Mouse (Mus musculus) limb, embryonic 12.5 days (tissue): ENCODE data around the gene Dscam. TPM values are rescaled to one million over a fixed set of nuclear protein-coding genes. Genes with fewer than 3 reads are reported as not detected.

Source experiments
- ATAC-seq: fragments of 200-750 bp; cut with Nextera tagmentation; 2 replicates; pipeline ENCODE4 v1.8.0; 2017; ENCODE audit warnings: low read depth, moderate TSS enrichment; ENCODE audit not compliant: insufficient number of reproducible peaks, insufficient read depth, low FRiP score, low TSS enrichment
- H3K27ac ChIP-seq: fragments of 300-500 bp; sonication (generic); 2 replicates; pipeline ENCODE4 v1.5.1; 2016; ENCODE audit warnings: mild to moderate bottlenecking, moderate library complexity
- H3K27me3 ChIP-seq: fragments of 300-500 bp; sonication (generic); 2 replicates; pipeline ENCODE4 v1.6.1; 2016; ENCODE audit warnings: mild to moderate bottlenecking, moderate library complexity
- H3K36me3 ChIP-seq: fragments of 300-500 bp; sonication (generic); 2 replicates; pipeline ENCODE4 v1.6.1; 2016; ENCODE audit warnings: mild to moderate bottlenecking, moderate library complexity
- H3K4me1 ChIP-seq: fragments of 300-500 bp; sonication (generic); replicated peaks from 2 replicates; pipeline ENCODE4 v1.6.1; 2016
- H3K4me2 ChIP-seq: fragments of 300-500 bp; sonication (generic); 2 replicates; pipeline ENCODE4 v1.6.1; 2016; ENCODE audit warnings: mild to moderate bottlenecking, moderate library complexity
- H3K4me3 ChIP-seq: fragments of 300-500 bp; sonication (generic); replicated peaks from 2 replicates; pipeline ENCODE4 v1.5.1; 2016; ENCODE audit warnings: mild to moderate bottlenecking
- H3K9ac ChIP-seq: fragments of 300-500 bp; sonication (generic); replicated peaks from 2 replicates; pipeline ENCODE4 v1.6.1; 2016; ENCODE audit warnings: mild to moderate bottlenecking, moderate library complexity
- H3K9me3 ChIP-seq: fragments of 300-500 bp; sonication (generic); 2 replicates; pipeline ENCODE4 v1.6.1; 2016; ENCODE audit warnings: mild to moderate bottlenecking, moderate library complexity
- WGBS: fragments of 180-500 bp; shearing (Covaris S2); methylation state at CpG from one replicate; pipeline ENCODE4 v1.1.7; 2016; 5-methylcytosine and 5-hydroxymethylcytosine counted together
- polyA plus RNA-seq: library from polyadenylated mRNA; unstranded; fragments of >200 nt; fragmentation: Nextera tagmentation; extraction: Ambion mirVana; gene quantifications from 2 replicates; pipeline ENCODE4 v1.2.1, GENCODE M21; 2016

The Dscam gene
- polyA plus RNA-seq, 1 experiment from 2014 or later, result not detected

- Histone ChIP-seq H3K4me2 (0 out of 2 replicates have a peak overlapping the region, but pooled peaks have one; percentile 15), H3K9me3 (no peaks in the 10 kb centered on the region), H3K9ac (no peak overlapping the region), H3K4me3 (no peak overlapping the region), H3K27me3 (no peaks in the 10 kb centered on the region), H3K4me1 (no peaks in the 10 kb centered on the region), H3K36me3 (no peaks in the 10 kb centered on the region), H3K27ac (no peak overlapping the region)
- no peak for ATAC-seq
- WGBS, result 30% methylated on average over 16 of the region's 16 CpGs
Measured at GRCm38 (mm10) chr16:96819649-96820048, 350.9 kb downstream of the Dscam start.

GRCm38 (mm10) chr16:96806298-96806697 lies 364.3 kb downstream of the Dscam start:
- 84% methylated on average over 1 of the region's 1 CpGs for WGBS
- Histone ChIP-seq H3K9ac (no peak overlapping the region), H3K27ac (no peak overlapping the region), H3K4me3 (no peak overlapping the region), H3K4me1 (peaks cover 6% of the 10 kb centered on the region), H3K27me3 (no peaks in the 10 kb centered on the region), H3K36me3 (no peaks in the 10 kb centered on the region), H3K4me2 (no peak overlapping the region), H3K9me3 (no peaks in the 10 kb centered on the region)
- ATAC-seq, result no peak

- no peak for ATAC-seq
- Histone ChIP-seq H3K4me1 (peaks cover 6% of the 10 kb centered on the region), H3K9ac (no peak overlapping the region), H3K4me2 (no peak overlapping the region), H3K27me3 (no peaks in the 10 kb centered on the region), H3K9me3 (no peaks in the 10 kb centered on the region), H3K4me3 (no peak overlapping the region), H3K36me3 (no peaks in the 10 kb centered on the region), H3K27ac (no peak overlapping the region)
- WGBS, result 85% methylated on average over 2 of the region's 2 CpGs
Measured at GRCm38 (mm10) chr16:96802636-96803035, 367.9 kb downstream of the Dscam start.

- Histone ChIP-seq H3K4me2 (no peak overlapping the region), H3K27me3 (no peaks in the 10 kb centered on the region), H3K4me1 (no peaks in the 10 kb centered on the region), H3K9ac (no peak overlapping the region), H3K36me3 (no peaks in the 10 kb centered on the region), H3K4me3 (no peak overlapping the region), H3K9me3 (no peaks in the 10 kb centered on the region), H3K27ac (no peak overlapping the region)
- ATAC-seq, result no peak
- 93% methylated on average over 1 of the region's 1 CpGs for WGBS
Measured at GRCm38 (mm10) chr16:96801650-96802237, 368.8 kb downstream of the Dscam start.

GRCm38 (mm10) chr16:96795431-96795830 lies 375.1 kb downstream of the Dscam start:
- Histone ChIP-seq H3K27me3 (no peaks in the 10 kb centered on the region), H3K27ac (no peak overlapping the region), H3K36me3 (no peaks in the 10 kb centered on the region), H3K4me3 (no peak overlapping the region), H3K4me1 (no peaks in the 10 kb centered on the region), H3K9me3 (no peaks in the 10 kb centered on the region), H3K9ac (no peak overlapping the region), H3K4me2 (no peak overlapping the region)
- ATAC-seq, result no peak
- 42% methylated on average over 2 of the region's 2 CpGs for WGBS

- Histone ChIP-seq H3K9me3 (no peaks in the 10 kb centered on the region), H3K4me2 (no peak overlapping the region), H3K4me3 (no peak overlapping the region), H3K27me3 (no peaks in the 10 kb centered on the region), H3K9ac (no peak overlapping the region), H3K36me3 (no peaks in the 10 kb centered on the region), H3K27ac (no peak overlapping the region), H3K4me1 (peaks cover 9% of the 10 kb centered on the region; the same call in 1 of the 2 replicates)
- 74% methylated on average over 2 of the region's 2 CpGs for WGBS
- no peak for ATAC-seq
Measured at GRCm38 (mm10) chr16:96791307-96791706, 379.2 kb downstream of the Dscam start.

- no peaks in the 10 kb centered on the region for H3K36me3 ChIP-seq
- no peak overlapping the region for H3K4me3 ChIP-seq
- 64% methylated on average over 5 of the region's 5 CpGs for WGBS
- H3K4me2 ChIP-seq, result no peak overlapping the region
- peaks cover 9% of the 10 kb centered on the region; the same call in 1 of the 2 replicates for H3K4me1 ChIP-seq
- H3K9me3 ChIP-seq, result no peaks in the 10 kb centered on the region
- H3K27me3 ChIP-seq, result no peaks in the 10 kb centered on the region
- H3K27ac ChIP-seq, result no peak overlapping the region
- no peak for ATAC-seq
- H3K9ac ChIP-seq, result no peak overlapping the region
Measured at GRCm38 (mm10) chr16:96788286-96788685, 382.3 kb downstream of the Dscam start.

- Histone ChIP-seq H3K4me3 (no peak overlapping the region), H3K27me3 (no peaks in the 10 kb centered on the region), H3K4me1 (no peaks in the 10 kb centered on the region), H3K27ac (no peak overlapping the region), H3K9ac (no peak overlapping the region), H3K4me2 (no peak overlapping the region), H3K9me3 (no peaks in the 10 kb centered on the region), H3K36me3 (no peaks in the 10 kb centered on the region)
- WGBS, result 75% methylated on average over 5 of the region's 5 CpGs
- no peak for ATAC-seq
Measured at GRCm38 (mm10) chr16:96779021-96779420, 391.5 kb downstream of the Dscam start.

- Histone ChIP-seq H3K9me3 (no peaks in the 10 kb centered on the region), H3K4me2 (no peak overlapping the region), H3K36me3 (no peaks in the 10 kb centered on the region), H3K4me1 (no peaks in the 10 kb centered on the region), H3K4me3 (no peak overlapping the region), H3K27me3 (no peaks in the 10 kb centered on the region), H3K9ac (no peak overlapping the region), H3K27ac (no peak overlapping the region)
- 96% methylated on average over 1 of the region's 1 CpGs for WGBS
- no peak for ATAC-seq
Measured at GRCm38 (mm10) chr16:96774245-96774644, 396.3 kb downstream of the Dscam start.

GRCm38 (mm10) chr16:96767985-96768384 lies 402.6 kb downstream of the Dscam start:
- H3K27ac ChIP-seq, result no peak overlapping the region
- no peak overlapping the region for H3K4me3 ChIP-seq
- 70% methylated on average over 3 of the region's 3 CpGs for WGBS
- no peak overlapping the region for H3K9ac ChIP-seq
- no peak overlapping the region for H3K4me2 ChIP-seq
- H3K4me1 ChIP-seq, result no peaks in the 10 kb centered on the region
- no peak for ATAC-seq
- H3K27me3 ChIP-seq, result no peaks in the 10 kb centered on the region
- no peaks in the 10 kb centered on the region for H3K9me3 ChIP-seq
- H3K36me3 ChIP-seq, result no peaks in the 10 kb centered on the region

GRCm38 (mm10) chr16:96767508-96767907 lies 403.0 kb downstream of the Dscam start:
- H3K36me3 ChIP-seq, result no peaks in the 10 kb centered on the region
- H3K9me3 ChIP-seq, result no peaks in the 10 kb centered on the region
- H3K4me1 ChIP-seq, result no peaks in the 10 kb centered on the region
- no peaks in the 10 kb centered on the region for H3K27me3 ChIP-seq
- WGBS, result 60% methylated on average over 4 of the region's 4 CpGs
- no peak overlapping the region for H3K9ac ChIP-seq
- H3K4me2 ChIP-seq, result no peak overlapping the region
- no peak for ATAC-seq
- H3K27ac ChIP-seq, result no peak overlapping the region
- no peak overlapping the region for H3K4me3 ChIP-seq

GRCm38 (mm10) chr16:96761225-96761624 lies 409.3 kb downstream of the Dscam start:
- Histone ChIP-seq H3K36me3 (no peaks in the 10 kb centered on the region), H3K4me1 (peaks cover 17% of the 10 kb centered on the region), H3K4me2 (no peak overlapping the region), H3K4me3 (no peak overlapping the region), H3K9me3 (no peaks in the 10 kb centered on the region), H3K9ac (no peak overlapping the region), H3K27ac (no peak overlapping the region), H3K27me3 (peaks cover 13% of the 10 kb centered on the region)
- 23% methylated on average over 12 of the region's 12 CpGs for WGBS
- no peak for ATAC-seq
